12 mouse cellular contexts compared by ENCODE assay signal in genomic region chr13:115513914-115514313, GRCm38 (mm10).
"Had no signal": no experiment of that assay in that cellular context is flagged by ENCODE, and none has a peak within 500 bp of the region (broad histone marks: within the 10 kb centered on the region; RNA-seq: fewer than 3 reads in every experiment).

No protein-coding gene starts in this region.

- DNase-seq: kidney, adult 8-10 months; kidney, postnatal 36 days; layer of hippocampus, adult 9-11 months; layer of hippocampus, postnatal 36 days; lung, embryonic 14.5 days; lung, postnatal 10 days; lung, postnatal 4 days; thymus, postnatal 14 days had no signal

- H3K4me1 ChIP-seq: limb, embryonic 15.5 days; liver, embryonic 12.5 days; midbrain, embryonic 12.5 days had no signal

- H3K27me3 ChIP-seq: limb, embryonic 15.5 days; liver, embryonic 12.5 days; midbrain, embryonic 12.5 days had no signal

- H3K4me2 ChIP-seq: limb, embryonic 15.5 days; liver, embryonic 12.5 days; lung, embryonic 14.5 days; midbrain, embryonic 12.5 days had no signal

- H3K9me3 ChIP-seq: limb, embryonic 15.5 days; liver, embryonic 12.5 days; midbrain, embryonic 12.5 days had no signal

- H3K4me3 ChIP-seq: limb, embryonic 15.5 days; liver, embryonic 12.5 days; midbrain, embryonic 12.5 days had no signal

- H3K9ac ChIP-seq: limb, embryonic 15.5 days; liver, embryonic 12.5 days; lung, embryonic 14.5 days; midbrain, embryonic 12.5 days had no signal

- H3K27ac ChIP-seq: limb, embryonic 15.5 days; liver, embryonic 12.5 days; midbrain, embryonic 12.5 days; stomach, postnatal 0 days had no signal

- ATAC-seq: liver, embryonic 12.5 days had no signal

- H3K36me3 ChIP-seq: limb, embryonic 15.5 days; liver, embryonic 12.5 days; midbrain, embryonic 12.5 days had no signal
